Mouse (Mus musculus): ENCODE results near the gene Gm2016.
"Not testable (repeated sequence)": the region's sequence is repeated elsewhere in the genome, so short reads cannot be mapped to it uniquely, and the experiment has no call there.

Gene Gm2016

GRCm38 (mm10) chr12:87873772-87874171, at the start of gene Gm2016:
TSS of gene Gm2016 (plus strand) at chr12:87874072.
- not testable (repeated sequence) for DNase-seq (ENCODE audit: low spot score in 2 of 2)

GRCm38 (mm10) chr12:87842239-87842638, 31.6 kb upstream of the Gm2016 start, which contains the start of gene Gm2001:
TSS of gene Gm2001 (minus strand) at chr12:87842339.
- DNase-seq (ENCODE audit: low spot score in 2 of 2), result not testable (repeated sequence)

GRCm38 (mm10) chr12:87850657-87851056, 23.2 kb upstream of the Gm2016 start:
- not testable (repeated sequence) for DNase-seq (ENCODE audit: low spot score in 2 of 2)

- DNase-seq (ENCODE audit: low spot score in 2 of 2), result not testable (repeated sequence)
These were observed 17.8 kb upstream of the Gm2016 start for GRCm38 (mm10) chr12:87856067-87856466.

GRCm38 (mm10) chr12:87861740-87862692, 11.9 kb upstream of the Gm2016 start:
- not testable (repeated sequence) for DNase-seq (ENCODE audit: low spot score in 2 of 2)

GRCm38 (mm10) chr12:87863638-87864037, 10.2 kb upstream of the Gm2016 start:
- not testable (repeated sequence) for DNase-seq (ENCODE audit: low spot score in 2 of 2)

GRCm38 (mm10) chr12:87864048-87864447, 9.8 kb upstream of the Gm2016 start:
- DNase-seq (ENCODE audit: low spot score in 2 of 2), result not testable (repeated sequence)

GRCm38 (mm10) chr12:87895070-87895469, 21.2 kb downstream of the Gm2016 start, which contains the start of gene Gm2022:
TSS of gene Gm2022 (plus strand) at chr12:87895370.
- DNase-seq (ENCODE audit: low spot score in 2 of 2), result not testable (repeated sequence)

- DNase-seq (ENCODE audit: low spot score in 2 of 2), result not testable (repeated sequence)
These were observed 45.8 kb downstream of the Gm2016 start, which contains the start of gene Gm2035 for GRCm38 (mm10) chr12:87919721-87920120. TSS of gene Gm2035 (minus strand) at chr12:87919857.
